Mouse (Mus musculus) kidney, adult 2 months (tissue): Measurements from ENCODE around the gene Carns1.

Experiments used
- CTCF ChIP-seq: fragments of 200-500 bp; conservative IDR thresholded peaks from 2 replicates; pipeline ENCODE4 v1.5.1; 2011; ENCODE audit warnings: low read depth, mild to moderate bottlenecking, control low read depth, low read length, moderate library complexity, mixed read lengths; ENCODE audit not compliant: insufficient read depth, insufficient read length
- POLR2A ChIP-seq: fragments of 200-500 bp; IDR thresholded peaks from one replicate; pipeline ENCODE4 v1.6.1; 2011; ENCODE audit warnings: low read depth, low read length, control low read depth

DNA sequence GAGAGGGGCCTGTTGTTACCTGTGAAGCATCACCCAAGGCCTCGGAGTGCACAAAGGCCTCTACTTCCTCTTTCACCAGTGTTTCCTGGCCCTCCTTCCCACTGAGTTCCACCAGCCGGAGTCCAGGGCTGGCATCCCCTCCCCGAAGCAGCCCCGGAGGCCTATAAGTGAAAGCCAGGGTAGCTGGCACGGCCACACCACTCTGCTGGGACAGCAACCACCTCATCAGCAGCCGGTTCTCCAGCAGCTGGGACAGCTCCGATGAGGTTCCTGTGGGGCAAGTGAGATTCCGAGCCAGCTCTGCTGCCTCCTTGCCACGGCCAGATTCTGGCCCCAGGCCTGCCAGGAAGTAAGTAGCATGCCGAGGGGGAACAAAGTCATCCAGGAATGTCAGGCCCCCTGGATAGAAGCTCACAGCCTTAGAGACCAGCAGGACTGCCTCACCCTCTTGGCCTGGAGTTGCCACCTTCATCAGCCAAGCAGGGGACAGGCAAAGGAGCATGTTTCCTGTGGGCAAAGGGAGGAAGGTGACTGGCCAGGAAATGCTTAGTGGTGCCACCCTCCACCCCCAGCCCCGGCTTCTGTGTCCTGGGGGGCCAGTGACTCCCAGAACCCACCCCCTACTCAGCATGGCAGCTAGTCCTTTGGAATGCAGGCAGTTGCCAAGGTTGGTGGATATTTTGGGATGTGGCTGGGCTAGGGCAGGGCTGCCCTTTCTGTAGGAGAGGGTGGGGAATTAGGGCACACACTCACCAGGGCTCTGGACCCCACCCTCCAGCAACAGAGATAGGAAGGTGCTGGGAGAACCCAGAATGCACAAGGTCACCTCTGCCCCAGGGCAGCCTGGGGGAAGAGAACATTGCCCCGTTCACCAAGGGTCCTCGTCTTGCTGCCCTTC, 3.6 kb downstream of the Carns1 start:
- no peak for TF ChIP-seq POLR2A
- no peak for TF ChIP-seq CTCF
